7 mouse cellular contexts compared by ENCODE assay signal in genomic region chr5:136986695-136987137, GRCm38 (mm10). TPM values are rescaled to one million over a fixed set of nuclear protein-coding genes. Genes with fewer than 3 reads are reported as not detected.
A peak's percentile ranks its signal among the peaks of the same experiment; 100 is the strongest.
DNase-seq lines count a peak whose midpoint lies in the region; ATAC-seq lines count a peak whose summit lies in the region.

Gene Plod3, plus strand, starts transcription at chr5:136987019.

- peak; percentile 96 for DNase-seq in adrenal gland, adult 8-10 months
- DNase-seq in embryo, embryonic 9.5 days (ENCODE audit: extremely low spot score): peak; percentile 93
- peak; percentile 92 to 97 for DNase-seq in gastrocnemius, postnatal 4 days (ENCODE audit: low spot score in 2 of 2)
- DNase-seq in left cerebral cortex, postnatal 36 days (ENCODE audit: low spot score in 2 of 2): peak; percentile 93 to 94
- peak; percentile 100 for DNase-seq in midbrain, embryonic 11.5 days (ENCODE audit: low spot score, missing footprints)
- peak; percentile 99 for DNase-seq in skeletal muscle tissue, adult 2 months (ENCODE audit: low read depth, low spot score)

- H3K27ac ChIP-seq in intestine, embryonic 16.5 days (ENCODE audit: low read length): peak within 1 kb of the TSS; percentile 95
- H3K27ac ChIP-seq in midbrain, embryonic 11.5 days (ENCODE audit: low read depth, low read length): peak within 1 kb of the TSS; percentile 91

- H3K9me3 ChIP-seq in intestine, embryonic 16.5 days (ENCODE audit: control insufficient read depth, low read length): no peaks in the 10 kb centered on the region
- H3K9me3 ChIP-seq in midbrain, embryonic 11.5 days (ENCODE audit: control insufficient read depth, low read length): no peaks in the 10 kb centered on the region

- peak within 1 kb of the TSS; percentile 94 for H3K4me3 ChIP-seq in intestine, embryonic 16.5 days (ENCODE audit: low read length)
- peak within 1 kb of the TSS; percentile 90 for H3K4me3 ChIP-seq in midbrain, embryonic 11.5 days (ENCODE audit: low read depth, low read length)

- H3K4me1 ChIP-seq in intestine, embryonic 16.5 days (ENCODE audit: control insufficient read depth, insufficient read depth, low read length): peaks cover 14% of the 10 kb centered on the region
- H3K4me1 ChIP-seq in midbrain, embryonic 11.5 days (ENCODE audit: control insufficient read depth, insufficient read depth, low read length): peaks cover 11% of the 10 kb centered on the region

- no peaks in the 10 kb centered on the region for H3K27me3 ChIP-seq in intestine, embryonic 16.5 days (replicated peaks; ENCODE audit: control insufficient read depth, insufficient read depth, low read length)
- no peaks in the 10 kb centered on the region for H3K27me3 ChIP-seq in midbrain, embryonic 11.5 days (ENCODE audit: control insufficient read depth, insufficient read depth, low read length)

- intact Hi-C loops in left cerebral cortex, postnatal 36 days (cut with DNase I): no loop called here

- H3K9ac ChIP-seq in intestine, embryonic 16.5 days (ENCODE audit: low read depth, low read length): peak within 1 kb of the TSS; percentile 97
- peak within 1 kb of the TSS; percentile 98 for H3K9ac ChIP-seq in midbrain, embryonic 11.5 days (ENCODE audit: low read length)

- WGBS in intestine, embryonic 16.5 days: under 1% methylated on average over 26 of the region's 26 CpGs
- 0% methylated on average over 26 of the region's 26 CpGs for WGBS in midbrain, embryonic 11.5 days

- peaks cover 16% of the 10 kb centered on the region for H3K36me3 ChIP-seq in intestine, embryonic 16.5 days (ENCODE audit: control insufficient read depth, insufficient read depth, low read length)
- H3K36me3 ChIP-seq in midbrain, embryonic 11.5 days (ENCODE audit: control insufficient read depth, insufficient read depth, low read length): peaks cover 18% of the 10 kb centered on the region

- H3K4me2 ChIP-seq in intestine, embryonic 16.5 days (ENCODE audit: low read depth, low read length): peak within 1 kb of the TSS; percentile 88
- H3K4me2 ChIP-seq in midbrain, embryonic 11.5 days: peak within 1 kb of the TSS; percentile 97

- ATAC-seq in intestine, embryonic 16.5 days: peak; percentile 91
- peak; percentile 94 for ATAC-seq in midbrain, embryonic 11.5 days (ENCODE audit: low FRiP score)

RNA-seq across cellular contexts. Expression of gene Plod3, which starts in this region (rescaled TPM):
- total RNA-seq in adrenal gland, adult 8-10 months (2022): 10 to 100 TPM; 68.6 to 74.5 (median 72.1) TPM
- 10 to 100 TPM; 40.9 to 46.4 TPM for total RNA-seq in gastrocnemius, postnatal 4 days (2021)
- 40.7 and 44.4 TPM in 2 replicates for polyA plus RNA-seq in intestine, embryonic 16.5 days (2015; fragmentation: Nextera tagmentation; extraction: Ambion mirVana)
- 10 to 100 TPM; 30.4 to 40.3 TPM for total RNA-seq in left cerebral cortex, postnatal 36 days (2021)
- 21.4 and 23.1 TPM in 2 replicates for polyA plus RNA-seq in midbrain, embryonic 11.5 days (2014; fragmentation: Nextera tagmentation; extraction: Ambion mirVana)

Comparison
In these comparisons a context has a peak if more than half of its experiments do, and no peak if none do; other contexts are left out.
1. Peak in every context shown above with its lines: DNase-seq, ATAC-seq, H3K4me3 ChIP-seq and H3K27ac ChIP-seq.